Comparison of ENCODE assay signal across 31 mouse cellular contexts in genomic region chr14:118375641-118376040, GRCm38 (mm10).
"Had no signal": no experiment of that assay in that cellular context is flagged by ENCODE, and none has a peak within 500 bp of the region (broad histone marks: within the 10 kb centered on the region; RNA-seq: fewer than 3 reads in every experiment).

No protein-coding gene starts in this region.

- H3K9me3 ChIP-seq: limb, embryonic 10.5 days; limb, embryonic 12.5 days; limb, embryonic 13.5 days; limb, embryonic 15.5 days; liver, embryonic 12.5 days; liver, embryonic 13.5 days; liver, embryonic 15.5 days; lung, embryonic 15.5 days; midbrain, embryonic 12.5 days; midbrain, embryonic 13.5 days; midbrain, embryonic 15.5 days had no signal

- H3K36me3 ChIP-seq: limb, embryonic 10.5 days; limb, embryonic 12.5 days; limb, embryonic 13.5 days; limb, embryonic 15.5 days; liver, embryonic 12.5 days; liver, embryonic 13.5 days; liver, embryonic 15.5 days; lung, embryonic 15.5 days; midbrain, embryonic 10.5 days; midbrain, embryonic 12.5 days; midbrain, embryonic 13.5 days; midbrain, embryonic 15.5 days had no signal

- H3K27ac ChIP-seq: left cerebral cortex, adult 2 months; limb, embryonic 10.5 days; limb, embryonic 12.5 days; limb, embryonic 13.5 days; limb, embryonic 15.5 days; liver, embryonic 12.5 days; liver, embryonic 13.5 days; liver, embryonic 14.5 days; liver, embryonic 15.5 days; lung, embryonic 15.5 days; macrophage; midbrain, embryonic 10.5 days; midbrain, embryonic 12.5 days; midbrain, embryonic 13.5 days; midbrain, embryonic 15.5 days had no signal

- H3K4me1 ChIP-seq: limb, embryonic 10.5 days; limb, embryonic 12.5 days; limb, embryonic 13.5 days; limb, embryonic 15.5 days; liver, embryonic 12.5 days; liver, embryonic 13.5 days; liver, embryonic 15.5 days; lung, embryonic 15.5 days; midbrain, embryonic 13.5 days; midbrain, embryonic 15.5 days had no signal

- H3K4me3 ChIP-seq: left cerebral cortex, adult 2 months; limb, embryonic 10.5 days; limb, embryonic 12.5 days; limb, embryonic 13.5 days; limb, embryonic 15.5 days; liver, embryonic 12.5 days; liver, embryonic 13.5 days; liver, embryonic 15.5 days; lung, embryonic 15.5 days; megakaryocyte, embryonic 14.5 days; midbrain, embryonic 10.5 days; midbrain, embryonic 12.5 days; midbrain, embryonic 13.5 days; midbrain, embryonic 15.5 days; myocyte had no signal

- H3K27me3 ChIP-seq: liver, embryonic 13.5 days; lung, embryonic 15.5 days; midbrain, embryonic 15.5 days had no signal

- H3K9ac ChIP-seq: limb, embryonic 12.5 days; limb, embryonic 13.5 days; limb, embryonic 15.5 days; liver, embryonic 12.5 days; liver, embryonic 13.5 days; liver, embryonic 14.5 days; liver, embryonic 15.5 days; liver, postnatal 0 days; lung, embryonic 14.5 days; lung, embryonic 15.5 days; midbrain, embryonic 12.5 days; midbrain, embryonic 13.5 days; midbrain, embryonic 15.5 days had no signal

- ATAC-seq: liver, embryonic 12.5 days; liver, postnatal 0 days; lung, postnatal 0 days; midbrain, embryonic 13.5 days; midbrain, embryonic 15.5 days; midbrain, embryonic 16.5 days had no signal

- DNase-seq: left cerebral cortex, postnatal 4 days; liver; liver, embryonic 13.5 days; liver, postnatal 0 days; lung, adult 18-20 months; lung, adult 2 months; lung, embryonic 14.5 days; lung, postnatal 10 days; lung, postnatal 14 days; lung, postnatal 36 days; lung, postnatal 4 days; midbrain, embryonic 14.5 days had no signal

- H3K4me2 ChIP-seq: limb, embryonic 12.5 days; limb, embryonic 13.5 days; limb, embryonic 15.5 days; liver, embryonic 11.5 days; liver, embryonic 12.5 days; liver, embryonic 13.5 days; liver, embryonic 15.5 days; lung, embryonic 14.5 days; lung, embryonic 15.5 days; midbrain, embryonic 12.5 days; midbrain, embryonic 13.5 days; midbrain, embryonic 15.5 days had no signal
